Mouse (Mus musculus) CD4-positive naive resting alpha-beta T cell, adult 76 days (primary cell): ENCODE measurements around the gene Gm17535. TPM values are rescaled to one million over a fixed set of nuclear protein-coding genes. Genes with fewer than 3 reads are reported as not detected.

ENCODE experiments used
- total RNA-seq: library from RNA; stranded (reverse); gene quantifications from one replicate; pipeline ENCODE4 v1.2.4, GENCODE M21; 2023

The Gm17535 gene
- total RNA-seq: not detected

DNA sequence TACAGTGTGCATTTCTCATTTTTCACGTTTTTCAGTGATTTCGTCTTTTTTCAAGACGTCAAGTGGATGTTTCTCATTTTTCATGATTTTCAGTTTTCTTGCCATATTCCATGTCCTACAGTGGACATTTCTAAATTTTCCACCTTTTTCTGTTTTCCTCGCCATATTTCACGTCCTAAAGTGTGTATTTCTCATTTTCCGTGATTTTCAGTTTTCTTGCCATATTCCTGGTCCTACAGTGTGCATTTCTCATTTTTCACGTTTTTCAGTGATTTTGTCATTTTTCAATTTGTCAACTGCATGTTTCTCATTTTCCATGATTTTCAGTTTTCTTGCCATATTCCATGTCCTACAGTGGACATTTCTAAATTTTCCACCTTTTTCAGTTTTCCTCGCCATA is at the start of gene Gm17535:
Gene Gm17535, plus strand, starts transcription at position 301 of the 400 bp plus-strand sequence.

DNA sequence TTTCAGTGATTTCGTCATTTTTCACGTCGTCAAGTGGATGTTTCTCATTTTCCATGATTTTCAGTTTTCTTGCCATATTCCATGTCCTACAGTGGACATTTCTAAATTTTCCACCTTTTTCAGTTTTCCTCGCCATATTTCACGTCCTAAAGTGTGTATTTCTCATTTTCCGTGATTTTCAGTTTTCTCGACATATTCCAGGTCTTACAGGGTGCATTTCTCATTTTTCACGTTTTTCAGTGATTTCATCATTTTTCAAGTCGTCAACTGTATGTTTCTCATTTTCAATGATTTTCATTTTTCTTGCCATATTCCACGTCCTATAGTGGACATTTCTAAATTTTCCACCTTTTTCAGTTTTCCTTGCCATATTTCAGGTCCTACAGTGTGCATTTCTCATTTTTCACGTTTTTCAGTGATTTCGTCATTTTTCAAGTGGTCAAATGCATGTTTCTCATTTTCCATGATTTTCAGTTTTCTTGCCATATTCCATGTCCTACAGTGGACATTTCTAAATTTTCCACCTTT is 33.9 kb upstream of the Gm17535 start, which contains the start of gene Gm10722:
Gene Gm10722, plus strand, starts transcription at position 478 of the 528 bp plus-strand sequence.

DNA sequence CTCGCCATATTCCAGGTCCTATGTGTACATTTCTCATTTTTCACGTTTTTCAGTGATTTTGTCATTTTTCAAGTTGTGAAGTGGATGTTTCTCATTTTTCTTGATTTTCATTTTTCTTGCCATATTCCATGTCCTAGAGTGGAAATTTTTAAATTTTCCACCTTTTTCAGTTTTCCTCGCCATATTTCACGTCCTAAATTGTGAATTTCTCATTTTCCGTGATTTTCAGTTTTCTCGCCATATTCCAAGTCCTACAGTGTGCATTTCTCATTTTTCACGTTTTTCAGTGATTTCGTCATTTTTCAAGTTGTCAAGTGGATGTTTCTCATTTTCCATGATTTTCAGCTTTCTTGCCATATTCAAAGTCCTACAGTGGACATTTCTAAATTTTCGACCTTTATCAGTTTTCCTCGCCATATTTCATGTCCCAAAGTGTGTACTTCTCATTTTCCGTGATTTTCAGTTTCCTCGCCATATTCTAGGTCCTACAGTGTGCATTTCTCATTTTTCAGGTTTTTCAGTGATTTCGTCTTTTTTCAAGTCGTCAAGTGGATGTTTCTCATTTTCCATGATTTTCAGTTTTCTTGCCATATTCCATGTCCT is 31.5 kb upstream of the Gm17535 start, which contains the start of gene Gm11168:
Gene Gm11168, plus strand, starts transcription at position 553 of the 603 bp plus-strand sequence.

DNA sequence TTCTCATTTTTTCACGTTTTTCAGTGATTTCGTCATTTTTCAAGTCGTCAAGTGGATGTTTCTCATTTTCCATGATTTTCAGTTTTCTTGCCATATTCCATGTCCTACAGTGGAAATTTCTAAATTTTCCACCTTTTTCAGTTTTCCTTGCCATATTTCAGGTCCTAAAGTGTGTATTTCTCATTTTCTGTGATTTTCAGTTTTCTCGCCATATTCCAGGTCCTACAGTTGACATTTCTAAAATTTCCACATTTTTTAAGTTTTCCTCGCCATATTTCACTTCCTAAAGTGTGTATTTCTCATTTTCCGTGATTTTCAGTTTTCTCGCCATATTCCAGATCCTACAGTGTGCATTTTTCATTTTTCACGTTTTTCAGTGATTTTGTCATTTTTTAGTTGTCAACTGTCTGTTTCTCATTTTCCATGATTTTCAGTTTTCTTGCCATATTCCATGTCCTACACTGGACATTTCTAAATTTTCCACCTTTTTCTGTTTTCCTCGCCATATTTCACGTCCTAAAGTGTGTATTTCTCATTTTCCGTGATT is 21.6 kb upstream of the Gm17535 start, which contains the start of gene Gm10721:
Gene Gm10721, plus strand, starts transcription at position 408 of the 547 bp plus-strand sequence.

DNA sequence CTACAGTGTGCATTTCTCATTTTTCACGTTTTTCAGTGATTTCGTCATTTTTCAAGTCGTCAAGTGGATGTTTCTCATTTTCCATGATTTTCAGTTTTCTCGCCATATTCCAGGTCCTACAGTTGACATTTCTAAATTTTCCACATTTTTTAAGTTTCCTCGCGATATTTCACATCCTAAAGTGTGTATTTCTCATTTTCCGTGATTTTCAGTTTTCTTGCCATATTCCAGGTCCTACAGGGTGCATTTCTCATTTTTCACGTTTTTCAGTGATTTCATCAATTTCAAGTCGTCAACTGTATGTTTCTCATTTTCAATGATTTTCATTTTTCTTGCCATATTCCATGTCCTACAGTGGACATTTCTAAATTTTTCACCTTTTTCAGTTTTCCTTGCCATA is 19.0 kb upstream of the Gm17535 start, which contains the start of gene Gm10720:
Gene Gm10720, plus strand, starts transcription at position 301 of the 400 bp plus-strand sequence.

DNA sequence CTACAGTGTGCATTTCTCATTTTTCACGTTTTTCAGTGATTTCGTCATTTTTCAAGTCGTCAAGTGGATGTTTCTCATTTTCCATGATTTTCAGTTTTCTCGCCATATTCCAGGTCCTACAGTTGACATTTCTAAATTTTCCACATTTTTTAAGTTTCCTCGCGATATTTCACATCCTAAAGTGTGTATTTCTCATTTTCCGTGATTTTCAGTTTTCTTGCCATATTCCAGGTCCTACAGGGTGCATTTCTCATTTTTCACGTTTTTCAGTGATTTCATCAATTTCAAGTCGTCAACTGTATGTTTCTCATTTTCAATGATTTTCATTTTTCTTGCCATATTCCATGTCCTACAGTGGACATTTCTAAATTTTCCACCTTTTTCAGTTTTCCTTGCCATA is 17.3 kb upstream of the Gm17535 start, which contains the start of gene Gm10719:
Gene Gm10719, plus strand, starts transcription at position 301 of the 400 bp plus-strand sequence.

DNA sequence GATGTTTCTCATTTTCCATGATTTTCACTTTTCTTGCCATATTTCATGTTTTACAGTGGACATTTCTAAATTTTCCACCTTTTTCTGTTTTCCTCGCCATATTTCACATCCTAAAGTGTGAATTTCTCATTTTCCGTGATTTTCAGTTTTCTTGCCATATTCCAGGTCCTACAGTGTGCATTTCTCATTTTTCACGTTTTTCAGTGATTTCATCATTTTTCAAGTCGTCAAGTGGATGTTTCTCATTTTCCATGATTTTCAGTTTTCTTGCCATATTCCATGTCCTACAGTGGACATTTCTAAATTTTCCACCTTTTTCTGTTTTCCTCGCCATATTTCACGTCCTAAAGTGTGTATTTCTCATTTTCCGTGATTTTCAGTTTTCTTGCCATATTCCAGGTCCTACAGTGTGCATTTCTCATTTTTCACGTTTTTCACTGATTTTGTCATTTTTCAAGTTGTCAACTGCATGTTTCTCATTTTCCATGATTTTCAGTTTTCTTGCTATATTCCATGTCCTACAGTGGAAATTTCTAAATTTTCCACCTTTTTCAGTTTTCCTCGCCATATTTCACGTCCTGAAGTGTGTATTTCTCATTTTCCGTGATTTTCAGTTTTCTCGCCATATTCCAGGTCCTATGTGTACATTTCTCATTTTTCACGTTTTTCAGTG is 11.0 kb upstream of the Gm17535 start, which contains the start of gene Gm10718:
Gene Gm10718, plus strand, starts transcription at position 236 of the 673 bp plus-strand sequence.

DNA sequence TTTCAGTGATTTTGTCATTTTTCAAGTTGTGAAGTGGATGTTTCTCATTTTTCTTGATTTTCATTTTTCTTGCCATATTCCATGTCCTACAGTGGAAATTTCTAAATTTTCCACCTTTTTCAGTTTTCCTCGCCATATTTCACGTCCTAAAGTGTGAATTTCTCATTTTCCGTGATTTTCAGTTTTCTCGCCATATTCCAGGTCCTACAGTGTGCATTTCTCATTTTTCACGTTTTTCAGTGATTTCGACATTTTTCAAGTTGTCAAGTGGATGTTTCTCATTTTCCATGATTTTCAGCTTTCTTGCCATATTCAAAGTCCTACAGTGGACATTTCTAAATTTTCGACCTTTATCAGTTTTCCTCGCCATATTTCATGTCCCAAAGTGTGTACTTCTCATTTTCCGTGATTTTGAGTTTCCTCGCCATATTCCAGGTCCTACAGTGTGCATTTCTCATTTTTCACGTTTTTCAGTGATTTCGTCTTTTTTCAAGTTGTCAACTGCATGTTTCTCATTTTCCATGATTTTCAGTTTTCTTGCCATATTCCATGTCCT is 9.4 kb upstream of the Gm17535 start, which contains the start of gene Gm10717:
Gene Gm10717, plus strand, starts transcription at position 506 of the 556 bp plus-strand sequence.

DNA sequence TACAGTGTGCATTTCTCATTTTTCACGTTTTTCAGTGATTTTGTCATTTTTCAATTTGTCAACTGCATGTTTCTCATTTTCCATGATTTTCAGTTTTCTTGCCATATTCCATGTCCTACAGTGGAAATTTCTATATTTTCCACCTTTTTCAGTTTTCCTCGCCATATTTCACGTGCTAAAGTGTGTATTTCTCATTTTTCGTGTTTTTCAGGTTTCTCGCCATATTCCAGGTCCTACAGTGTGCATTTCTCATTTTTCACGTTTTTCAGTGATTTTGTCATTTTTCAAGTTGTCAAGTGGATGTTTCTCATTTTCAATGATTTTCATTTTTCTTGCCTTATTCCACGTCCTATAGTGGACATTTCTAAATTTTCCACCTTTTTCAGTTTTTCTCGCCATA is 2.2 kb downstream of the Gm17535 start, which contains the start of gene Gm10715:
Gene Gm10715, plus strand, starts transcription at position 301 of the 400 bp plus-strand sequence.

Other genes starting within 250 kb of the Gm17535 start
- not detected for gene Gm10722, start 33.7 kb upstream of the Gm17535 start, total RNA-seq
- gene Gm11168, start 31.3 kb upstream of the Gm17535 start, total RNA-seq: not detected
- gene Gm10721, start 21.5 kb upstream of the Gm17535 start, total RNA-seq: 1.1 TPM
- gene Gm10720, start 18.9 kb upstream of the Gm17535 start, total RNA-seq: not detected
- 3.0 TPM for gene Gm10719, start 17.2 kb upstream of the Gm17535 start, total RNA-seq
- 5.8 TPM for gene Gm10718, start 11.1 kb upstream of the Gm17535 start, total RNA-seq
- not detected for gene Gm10717, start 9.2 kb upstream of the Gm17535 start, total RNA-seq
- not detected for gene Gm10715, start 2.3 kb downstream of the Gm17535 start, total RNA-seq